Mouse (Mus musculus): ENCODE measurements at regions not wholly inside any gene's neighbourhood (a gene's known extent, or its start where the extent isn't known, plus 50 kb on each side); places are given as distances from the start of the nearest gene placed in this dataset.

DNA sequence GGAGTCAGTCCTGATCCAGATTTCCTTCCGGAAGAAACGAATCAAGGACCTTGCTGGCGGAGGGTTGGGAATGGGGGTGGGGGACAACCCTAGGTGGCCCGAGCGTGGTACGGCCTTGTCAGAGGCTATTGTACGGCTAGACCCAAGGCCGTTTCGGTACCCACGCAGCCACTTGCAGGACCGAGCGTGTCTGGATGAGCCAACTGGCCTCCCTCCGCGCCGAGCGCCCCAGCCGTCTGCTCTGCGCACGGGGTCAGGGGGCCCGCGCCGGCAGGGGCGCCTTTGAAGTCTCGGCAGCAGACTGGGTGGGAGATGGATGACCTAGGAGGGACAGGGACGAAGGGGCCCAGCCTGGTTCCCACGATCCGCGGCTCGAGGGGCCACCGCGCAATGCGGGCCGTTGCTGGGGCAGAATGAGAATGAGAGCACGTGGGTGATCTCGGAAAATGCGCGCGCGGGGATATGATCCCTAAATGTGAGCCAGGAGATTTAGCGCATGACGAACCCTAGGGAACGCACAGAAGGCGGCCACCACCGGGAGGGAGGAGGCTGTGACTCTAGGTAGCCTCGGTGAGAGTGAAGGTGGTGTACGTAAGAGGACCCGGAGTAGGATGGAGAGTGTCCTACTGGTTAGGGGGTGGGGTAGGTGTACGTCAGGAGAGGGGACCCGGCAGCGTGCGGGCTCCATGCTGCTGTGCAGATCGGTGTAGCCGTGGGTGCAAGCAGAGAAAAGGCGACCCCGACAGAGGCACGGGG, 76.2 kb upstream of the Hmga2 start:
- no peak for DNase-seq (ENCODE audit: low spot score)

DNA sequence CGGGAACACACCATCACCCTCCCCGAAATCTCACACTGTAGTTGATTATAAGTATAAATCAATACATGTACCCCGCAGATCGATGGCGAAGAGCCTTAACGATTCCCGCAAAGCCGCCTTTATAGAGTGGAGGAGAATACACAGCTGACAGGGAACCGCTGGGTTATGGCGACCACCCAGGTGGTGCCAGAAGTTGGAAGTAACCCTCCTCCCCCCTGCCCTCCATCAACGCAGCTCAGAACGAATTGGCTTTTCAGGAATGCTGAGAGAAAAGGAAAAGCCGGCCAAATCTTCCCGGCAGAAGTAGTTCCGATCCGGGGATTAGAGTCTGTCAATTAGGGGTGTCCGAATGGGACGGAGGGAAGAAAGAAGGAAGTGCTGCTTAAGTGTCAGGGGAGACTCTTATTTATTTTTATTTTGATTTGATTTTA, 75.6 kb upstream of the Hmga2 start:
- DNase-seq (ENCODE audit: low spot score): no peak

GRCm38 (mm10) chr10:120547164-120547563, 70.9 kb upstream of the Hmga2 start:
- peak; percentile 21 for DNase-seq (ENCODE audit: low spot score)

GRCm38 (mm10) chr10:120541618-120542017, 65.3 kb upstream of the Hmga2 start:
- no peak for DNase-seq (ENCODE audit: low spot score)

- DNase-seq (ENCODE audit: low spot score): no peak
Measured at GRCm38 (mm10) chr10:120538561-120538960, 62.3 kb upstream of the Hmga2 start.

DNA sequence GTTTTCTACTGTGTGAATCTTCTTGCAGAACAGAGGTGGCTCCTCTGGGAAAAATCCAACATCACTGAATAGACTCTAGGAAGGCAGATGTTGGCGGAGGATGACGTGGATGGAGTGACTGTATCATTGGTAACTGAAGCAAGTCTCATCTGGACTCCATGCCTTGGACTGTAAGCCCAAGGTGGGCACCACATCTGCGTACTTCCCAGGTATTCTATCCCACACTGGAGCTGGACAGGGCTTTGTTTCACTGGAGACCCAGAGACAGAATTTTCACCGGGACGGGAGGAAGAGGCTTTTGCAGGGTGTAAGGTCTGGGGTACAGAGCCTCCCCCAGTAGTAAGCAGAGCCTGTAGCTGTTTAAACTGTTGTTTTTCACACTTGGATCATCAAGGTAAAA, 52.1 kb upstream of the Hmga2 start:
- no peak for DNase-seq (ENCODE audit: low spot score)

DNA sequence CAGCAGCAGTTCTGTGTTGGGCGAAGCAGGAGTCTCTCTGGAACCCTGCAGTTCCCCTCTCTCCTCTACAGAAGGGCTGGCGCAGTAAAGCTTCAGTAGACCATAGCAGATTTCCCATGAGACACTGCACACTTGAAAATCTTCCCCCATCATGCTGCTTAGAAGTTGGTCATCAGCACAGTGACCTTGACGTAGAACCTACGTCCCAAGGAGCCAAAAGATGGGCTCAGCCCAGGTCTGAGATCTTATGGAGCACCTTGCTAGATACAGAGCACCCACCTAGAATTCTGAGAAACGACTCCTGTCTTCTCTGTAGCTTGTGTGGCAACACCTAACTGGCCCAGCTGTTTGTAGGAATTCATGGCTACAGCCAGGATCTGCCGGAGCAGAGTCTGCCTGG, 51.7 kb upstream of the Hmga2 start:
- DNase-seq (ENCODE audit: low spot score): no peak

DNA sequence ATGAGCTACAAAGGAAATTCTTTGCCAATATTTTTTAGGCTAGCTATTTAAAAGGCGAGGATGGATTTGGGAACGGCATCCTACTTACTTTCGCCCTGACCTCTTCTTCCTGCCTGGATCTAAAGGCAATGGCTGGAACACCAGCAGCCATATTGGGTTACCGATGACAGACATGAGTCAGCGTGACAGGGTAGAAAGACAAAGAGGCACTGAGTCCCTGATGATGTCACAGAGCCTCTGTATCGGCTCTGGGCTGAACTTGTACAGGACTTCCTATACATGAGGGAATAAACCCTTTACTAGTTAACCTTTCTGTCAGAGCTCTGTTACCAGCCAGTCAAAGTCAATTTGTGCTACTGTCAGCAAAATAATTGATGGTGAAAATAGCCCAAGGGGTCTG, 50.7 kb upstream of the Hmga2 start:
- DNase-seq (ENCODE audit: low spot score): no peak
